ENCODE assay signal across 10 mouse cellular contexts in genomic region chr3:82980818-82981217, GRCm38 (mm10). TPM values are rescaled to one million over a fixed set of nuclear protein-coding genes. Genes with fewer than 3 reads are reported as not detected.
A peak's percentile ranks its signal among the peaks of the same experiment; 100 is the strongest.
DNase-seq lines count a peak whose midpoint lies in the region; ATAC-seq and TF ChIP-seq lines count a peak whose summit lies in the region.
"Had no signal": no experiment of that assay in that cellular context is flagged by ENCODE, and none has a peak within 500 bp of the region (broad histone marks: within the 10 kb centered on the region; RNA-seq: fewer than 3 reads in every experiment).

No protein-coding gene starts in this region.

- DNase-seq in forebrain, postnatal 0 days: peak; percentile 25
- DNase-seq in forebrain, embryonic 14.5 days (ENCODE audit: low spot score): no peak
- DNase-seq in midbrain, embryonic 14.5 days: no peak
- peak; percentile 54 for DNase-seq in heart, postnatal 4 days
- peak; percentile 58 for DNase-seq in testis, postnatal 10 days (ENCODE audit: low spot score)
- DNase-seq in thymus, adult 2 months: no peak
- DNase-seq in left cerebral cortex, postnatal 10 days (ENCODE audit: extremely low spot score in 1 of 2, low spot score in 2 of 2): no peak

- no peaks in the 10 kb centered on the region for H3K36me3 ChIP-seq in forebrain, postnatal 0 days (ENCODE audit: insufficient read depth)
- H3K36me3 ChIP-seq in forebrain, embryonic 14.5 days (ENCODE audit: control insufficient read depth, insufficient read depth, low read length): no peaks in the 10 kb centered on the region
- H3K36me3 ChIP-seq in midbrain, embryonic 16.5 days (ENCODE audit: control insufficient read depth, insufficient read depth, low read length): no peaks in the 10 kb centered on the region
- no peaks in the 10 kb centered on the region for H3K36me3 ChIP-seq in midbrain, embryonic 14.5 days (ENCODE audit: control insufficient read depth, insufficient read depth, low read length)
- H3K36me3 ChIP-seq in thymus, adult 2 months (ENCODE audit: control insufficient read depth, insufficient read depth, low read length): no peaks in the 10 kb centered on the region
- H3K36me3 ChIP-seq: embryonic facial prominence, embryonic 13.5 days had no signal

- no peaks in the 10 kb centered on the region for H3K27me3 ChIP-seq in forebrain, postnatal 0 days (ENCODE audit: insufficient read depth, low read length)
- no peaks in the 10 kb centered on the region for H3K27me3 ChIP-seq in forebrain, embryonic 14.5 days (replicated peaks; ENCODE audit: control insufficient read depth, insufficient read depth, low read length)
- no peaks in the 10 kb centered on the region for H3K27me3 ChIP-seq in midbrain, embryonic 16.5 days (ENCODE audit: control insufficient read depth, insufficient read depth, low read depth, low read length)
- H3K27me3 ChIP-seq in midbrain, embryonic 14.5 days (ENCODE audit: control insufficient read depth, insufficient read depth, low read length): no peaks in the 10 kb centered on the region
- no peaks in the 10 kb centered on the region for H3K27me3 ChIP-seq in thymus, adult 2 months (ENCODE audit: control insufficient read depth, insufficient read depth, low read length)
- H3K27me3 ChIP-seq: embryonic facial prominence, embryonic 13.5 days had no signal

- no peaks in the 10 kb centered on the region for H3K4me1 ChIP-seq in forebrain, postnatal 0 days (ENCODE audit: insufficient read depth)
- H3K4me1 ChIP-seq in forebrain, embryonic 14.5 days (ENCODE audit: control insufficient read depth, insufficient read depth, low read length): no peaks in the 10 kb centered on the region
- H3K4me1 ChIP-seq in midbrain, embryonic 16.5 days (ENCODE audit: control insufficient read depth, insufficient read depth, low read length): no peaks in the 10 kb centered on the region
- H3K4me1 ChIP-seq in midbrain, embryonic 14.5 days (ENCODE audit: control insufficient read depth, insufficient read depth, low read length): no peaks in the 10 kb centered on the region
- H3K4me1 ChIP-seq in thymus, adult 2 months (replicated peaks; ENCODE audit: control insufficient read depth, insufficient read depth, low read length): no peaks in the 10 kb centered on the region
- H3K4me1 ChIP-seq: embryonic facial prominence, embryonic 13.5 days had no signal

- intact Hi-C loops in left cerebral cortex, postnatal 10 days (cut with DNase I): no loop called here

- no peak for TF ChIP-seq POLR2A in thymus, adult 2 months (IDR thresholded peaks at IDR 0.05; ENCODE audit: control insufficient read depth, extremely low read depth, insufficient read depth, low read length, poor library complexity)

- H3K4me3 ChIP-seq in forebrain, postnatal 0 days (ENCODE audit: low read depth, low read length): no peak overlapping the region
- H3K4me3 ChIP-seq in forebrain, embryonic 14.5 days (ENCODE audit: low read depth, low read length): no peak overlapping the region
- H3K4me3 ChIP-seq in midbrain, embryonic 16.5 days (ENCODE audit: low read depth, low read length): no peak overlapping the region
- no peak overlapping the region for H3K4me3 ChIP-seq in midbrain, embryonic 14.5 days (replicated peaks; ENCODE audit: low read depth, low read length)
- no peak overlapping the region for H3K4me3 ChIP-seq in thymus, adult 2 months (ENCODE audit: control insufficient read depth, insufficient read depth, low read length)
- H3K4me3 ChIP-seq: embryonic facial prominence, embryonic 13.5 days; heart, adult 2 months had no signal

- no peak overlapping the region for H3K9ac ChIP-seq in forebrain, postnatal 0 days
- H3K9ac ChIP-seq in forebrain, embryonic 14.5 days (ENCODE audit: low read length): no peak overlapping the region
- no peak overlapping the region for H3K9ac ChIP-seq in midbrain, embryonic 16.5 days (ENCODE audit: low read depth, low read length)
- H3K9ac ChIP-seq in midbrain, embryonic 14.5 days (replicated peaks; ENCODE audit: low read length): no peak overlapping the region
- H3K9ac ChIP-seq: embryonic facial prominence, embryonic 13.5 days had no signal

- ATAC-seq in forebrain, postnatal 0 days: peak; percentile 18
- ATAC-seq in forebrain, embryonic 14.5 days: no peak
- 0 out of 2 replicates have a peak, but pooled peaks have one; percentile 36 for ATAC-seq in midbrain, embryonic 16.5 days
- ATAC-seq in midbrain, embryonic 14.5 days (ENCODE audit: low FRiP score, low TSS enrichment): no peak

- no peak for TF ChIP-seq CTCF in forebrain, postnatal 0 days (IDR thresholded peaks at IDR 0.05; ENCODE audit: low read depth)
- TF ChIP-seq CTCF in thymus, adult 2 months (IDR thresholded peaks at IDR 0.05; ENCODE audit: borderline replicate concordance, control insufficient read depth, extremely low read depth, insufficient read depth, low read length, poor library complexity): no peak

- no peaks in the 10 kb centered on the region for H3K9me3 ChIP-seq in forebrain, postnatal 0 days (ENCODE audit: low read length)
- no peaks in the 10 kb centered on the region for H3K9me3 ChIP-seq in forebrain, embryonic 14.5 days (replicated peaks; ENCODE audit: control insufficient read depth, low read length)
- H3K9me3 ChIP-seq in midbrain, embryonic 16.5 days (replicated peaks; ENCODE audit: control insufficient read depth, low read length, poor library complexity, severe bottlenecking): no peaks in the 10 kb centered on the region
- H3K9me3 ChIP-seq in midbrain, embryonic 14.5 days (ENCODE audit: control insufficient read depth, low read length): no peaks in the 10 kb centered on the region
- H3K9me3 ChIP-seq: embryonic facial prominence, embryonic 13.5 days had no signal

- H3K27ac ChIP-seq in forebrain, postnatal 0 days (ENCODE audit: low read depth, low read length): no peak overlapping the region
- H3K27ac ChIP-seq in forebrain, embryonic 14.5 days (ENCODE audit: low read depth, low read length): no peak overlapping the region
- no peak overlapping the region for H3K27ac ChIP-seq in midbrain, embryonic 16.5 days (ENCODE audit: low read length)
- no peak overlapping the region for H3K27ac ChIP-seq in midbrain, embryonic 14.5 days (replicated peaks; ENCODE audit: low read depth, low read length)
- H3K27ac ChIP-seq in thymus, adult 2 months (ENCODE audit: control insufficient read depth, insufficient read depth, low read length): no peak overlapping the region
- H3K27ac ChIP-seq: embryonic facial prominence, embryonic 13.5 days; heart, adult 2 months had no signal

- 64% methylated on average over 6 of the region's 6 CpGs for WGBS in forebrain, postnatal 0 days
- 86% methylated on average over 6 of the region's 6 CpGs for WGBS in forebrain, embryonic 14.5 days
- 72% methylated on average over 6 of the region's 6 CpGs for WGBS in midbrain, embryonic 16.5 days
- 84% methylated on average over 6 of the region's 6 CpGs for WGBS in midbrain, embryonic 14.5 days
- 93% methylated on average over 6 of the region's 6 CpGs for WGBS in thymus, adult 2 months

- no peak overlapping the region for H3K4me2 ChIP-seq in forebrain, postnatal 0 days (ENCODE audit: low read depth)
- no peak overlapping the region for H3K4me2 ChIP-seq in forebrain, embryonic 14.5 days (ENCODE audit: low read length)
- no peak overlapping the region for H3K4me2 ChIP-seq in midbrain, embryonic 16.5 days (ENCODE audit: low read length)
- H3K4me2 ChIP-seq in midbrain, embryonic 14.5 days (ENCODE audit: low read length): no peak overlapping the region
- H3K4me2 ChIP-seq: embryonic facial prominence, embryonic 13.5 days had no signal

RNA-seq across cellular contexts. Expression of gene Fgg, which starts 26.7 kb away (rescaled TPM):
- 0.19 and 0.62 TPM in 2 replicates for total RNA-seq in forebrain, postnatal 0 days (2014; rRNA removed)
- polyA plus RNA-seq in forebrain, postnatal 0 days (2015; fragmentation: Nextera tagmentation; extraction: Ambion mirVana): not detected in 2 replicates
- not detected in 2 replicates for polyA plus RNA-seq in forebrain, embryonic 14.5 days (2014; fragmentation: Nextera tagmentation; extraction: Ambion mirVana)
- not detected in 2 replicates for polyA plus RNA-seq in midbrain, embryonic 16.5 days (2015; fragmentation: Nextera tagmentation; extraction: Ambion mirVana)
- polyA plus RNA-seq in midbrain, embryonic 14.5 days (2014; fragmentation: Nextera tagmentation; extraction: Ambion mirVana): not detected in 2 replicates
- total RNA-seq in heart, postnatal 4 days (2021): under 1 TPM; 0.16 to 0.36 TPM
- polyA plus RNA-seq in thymus, adult 2 months (2012; rRNA removed): 0.65 and 4.3 TPM in 2 replicates
- total RNA-seq in left cerebral cortex, postnatal 10 days (2021): not detected
- total RNA-seq: heart, adult 2 months had no signal
- polyA plus RNA-seq: embryonic facial prominence, embryonic 13.5 days had no signal

RNA-seq across cellular contexts. Expression of gene Fga, which starts 45.1 kb away (rescaled TPM):
- total RNA-seq in forebrain, postnatal 0 days (2014; rRNA removed): 0.38 TPM in 1 of 2 replicates, not detected in the other
- 0.10 TPM in 1 of 2 replicates, not detected in the other for polyA plus RNA-seq in forebrain, postnatal 0 days (2015; fragmentation: Nextera tagmentation; extraction: Ambion mirVana)
- polyA plus RNA-seq in forebrain, embryonic 14.5 days (2014; fragmentation: Nextera tagmentation; extraction: Ambion mirVana): not detected in 2 replicates
- not detected in 2 replicates for polyA plus RNA-seq in midbrain, embryonic 16.5 days (2015; fragmentation: Nextera tagmentation; extraction: Ambion mirVana)
- polyA plus RNA-seq in midbrain, embryonic 14.5 days (2014; fragmentation: Nextera tagmentation; extraction: Ambion mirVana): 0.09 TPM in 1 of 2 replicates, not detected in the other
- under 1 TPM; 0.11 to 0.21 TPM for total RNA-seq in heart, postnatal 4 days (2021)
- 0.08 and 1.0 TPM in 2 replicates for polyA plus RNA-seq in thymus, adult 2 months (2012; rRNA removed)
- total RNA-seq in left cerebral cortex, postnatal 10 days (2021): not detected
- total RNA-seq: heart, adult 2 months had no signal
- polyA plus RNA-seq: embryonic facial prominence, embryonic 13.5 days; heart, adult 2 months had no signal

Comparison
In these comparisons a context has a peak if more than half of its experiments do, and no peak if none do; other contexts are left out.
1. ATAC-seq: peak in forebrain, postnatal 0 days (single experiment) and midbrain, embryonic 16.5 days (single experiment); none in forebrain, embryonic 14.5 days (single experiment) and midbrain, embryonic 14.5 days (single experiment).
2. DNase-seq: peak in forebrain, postnatal 0 days (single experiment), heart, postnatal 4 days (single experiment) and testis, postnatal 10 days (single experiment); none in forebrain, embryonic 14.5 days (single experiment), midbrain, embryonic 14.5 days (single experiment), thymus, adult 2 months (single experiment) and left cerebral cortex, postnatal 10 days (0 of 2).